Mouse (Mus musculus) kidney, adult 2 months (tissue): ENCODE measurements at regions not wholly inside any gene's neighbourhood (a gene's known extent, or its start where the extent isn't known, plus 50 kb on each side); places are given as distances from the start of the nearest gene placed in this dataset.

Experiments
- CTCF ChIP-seq: fragments of 200-500 bp; conservative IDR thresholded peaks from 2 replicates; pipeline ENCODE4 v1.5.1; 2011; ENCODE audit warnings: low read depth, mild to moderate bottlenecking, control low read depth, low read length, moderate library complexity, mixed read lengths; ENCODE audit not compliant: insufficient read depth, insufficient read length
- POLR2A ChIP-seq: fragments of 200-500 bp; IDR thresholded peaks from one replicate; pipeline ENCODE4 v1.6.1; 2011; ENCODE audit warnings: low read depth, low read length, control low read depth

DNA sequence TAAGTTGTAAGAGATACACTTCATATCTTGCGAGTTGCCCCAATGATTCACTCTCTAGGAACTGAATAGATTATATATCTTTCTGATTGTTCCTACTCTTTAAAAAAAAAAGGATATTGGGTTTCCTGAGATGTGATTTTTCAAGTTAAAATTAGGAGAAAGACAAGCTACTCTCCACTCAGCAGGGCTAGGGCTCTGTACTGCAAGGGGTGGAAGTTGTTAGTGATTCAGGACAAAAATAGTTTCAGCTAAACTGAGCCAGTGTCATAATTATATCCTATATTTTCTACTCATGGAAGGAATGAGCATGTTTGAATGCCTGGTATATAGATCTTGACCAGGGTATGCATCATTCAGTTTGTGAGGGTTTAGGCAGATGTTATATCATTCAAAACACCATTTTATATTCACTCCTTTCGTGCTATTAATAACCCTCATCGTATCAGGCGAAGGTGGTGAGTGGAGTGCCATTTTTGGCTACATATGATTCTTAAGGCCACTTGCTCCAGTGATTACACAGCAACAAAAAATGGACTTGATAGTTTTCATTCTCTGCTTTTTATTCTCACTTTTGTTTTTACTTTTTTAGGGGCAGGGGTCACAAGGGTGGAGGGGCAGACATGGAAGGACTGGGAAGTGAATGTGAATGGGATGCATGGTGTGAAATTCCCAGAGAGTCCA, 228.7 kb downstream of the Ttll7 start:
- TF ChIP-seq CTCF (no peak), POLR2A (no peak)
